In genomic region chr10:120064424-120064823, GRCm38 (mm10) we compare ENCODE assay signal across 8 mouse cellular contexts. TPM values are rescaled to one million over a fixed set of nuclear protein-coding genes. Genes with fewer than 3 reads are reported as not detected.
DNase-seq lines count a peak whose midpoint lies in the region; ATAC-seq lines count a peak whose summit lies in the region.

No protein-coding gene starts in this region.

- no peaks in the 10 kb centered on the region for H3K9me3 ChIP-seq in liver, embryonic 12.5 days (replicated peaks)

- no peak overlapping the region for H3K9ac ChIP-seq in liver, embryonic 12.5 days

- ATAC-seq in liver, embryonic 12.5 days, result no peak

- H3K27ac ChIP-seq in liver, embryonic 12.5 days, result no peak overlapping the region

- H3K36me3 ChIP-seq in liver, embryonic 12.5 days, result no peaks in the 10 kb centered on the region

- WGBS in liver, embryonic 12.5 days (ENCODE audit: insufficient replicate concordance), result 10% methylated on average over 5 of the region's 5 CpGs

- H3K4me3 ChIP-seq in liver, embryonic 12.5 days, result no peak overlapping the region

- H3K4me2 ChIP-seq in liver, embryonic 12.5 days, result no peak overlapping the region

- H3K4me1 ChIP-seq in liver, embryonic 12.5 days, result no peaks in the 10 kb centered on the region

- peak; percentile 50 for DNase-seq in liver
- DNase-seq in NIH3T3 (ENCODE audit: low read depth), result peak; percentile 82
- DNase-seq in cerebellum, adult 9-10 months, result peak; percentile 26
- peak; percentile 59 to 71 for DNase-seq in heart, postnatal 14 days
- DNase-seq in left cerebral cortex, postnatal 36 days (ENCODE audit: low spot score in 2 of 2), result peak; percentile 14 to 44
- peak; percentile 39 for DNase-seq in ovary, postnatal 14 days (ENCODE audit: low spot score)
- peak; percentile 79 for DNase-seq in thymus, postnatal 4 days

- intact Hi-C loops in heart, postnatal 14 days (cut with DNase I), result loop anchor here (1.0 to 5.0 kb wide), 2 partner anchors 61 to 262 kb away; no protein-coding TSS in a partner anchor
- intact Hi-C loops in left cerebral cortex, postnatal 36 days (cut with DNase I), result loop anchor here (5.0 kb wide), 1 partner anchor 63 kb away; no protein-coding TSS in a partner anchor

- no peaks in the 10 kb centered on the region for H3K27me3 ChIP-seq in liver, embryonic 12.5 days (replicated peaks)

RNA-seq across cellular contexts. Expression of gene Helb, which starts 48.4 kb away (rescaled TPM):
- polyA plus RNA-seq in liver, embryonic 12.5 days (2016; fragmentation: Nextera tagmentation; extraction: Ambion mirVana), result 10.0 and 10.7 TPM in 2 replicates
- 10 to 100 TPM; 13.0 to 13.2 TPM for total RNA-seq in heart, postnatal 14 days (2021)
- total RNA-seq in left cerebral cortex, postnatal 36 days (2021), result 1 to 10 TPM; 3.7 to 4.7 TPM

Comparison
In these comparisons a context has a peak if more than half of its experiments do, and no peak if none do; other contexts are left out.
1. DNase-seq: peak in every context shown above with its lines; median percentile 82 in NIH3T3; 79 in thymus, postnatal 4 days; 65 in heart, postnatal 14 days; 50 in liver; 39 in ovary, postnatal 14 days; 29 in left cerebral cortex, postnatal 36 days; 26 in cerebellum, adult 9-10 months.